Mouse (Mus musculus) ES-E14 (cell line): ENCODE measurements around the gene Ckmt2. TPM values are rescaled to one million over a fixed set of nuclear protein-coding genes. Genes with fewer than 3 reads are reported as not detected.

Experiments
- DNase-seq: peaks from one replicate; pipeline ENCODE4 v3.0.0-alpha.2; 2013; ENCODE audit warnings: low read depth, low spot score
- H3K27ac ChIP-seq: 2 replicates; pipeline ENCODE4 v1.5.1; 2012; ENCODE audit warnings: low read depth, mild to moderate bottlenecking, low read length, moderate library complexity, mixed read lengths; ENCODE audit not compliant: poor library complexity, insufficient read depth, severe bottlenecking
- H3K36me3 ChIP-seq: 2 replicates; pipeline ENCODE4 v1.6.1; 2012; ENCODE audit warnings: mild to moderate bottlenecking, low read length, moderate library complexity, mixed read lengths; ENCODE audit not compliant: control insufficient read depth, poor library complexity, insufficient read depth, severe bottlenecking
- H3K4me1 ChIP-seq, 2 experiments: fragments of 150-350 bp in 1 of 2; sonication (generic) in 1 of 2; 2 replicates each; pipeline ENCODE4 v1.6.1; 2012; ENCODE audit warnings: low read length in 2 of 2, mild to moderate bottlenecking in 1 of 2, mixed read lengths in 1 of 2; ENCODE audit not compliant: control insufficient read depth in 2 of 2, insufficient read depth in 2 of 2, poor library complexity in 1 of 2
- H3K4me3 ChIP-seq, 2 experiments: fragments of 150-350 bp in 1 of 2; sonication (generic) in 1 of 2; 2 replicates each; pipeline ENCODE4 v1.5.1; 2012; ENCODE audit warnings: low read length in 2 of 2, low read depth in 1 of 2, mild to moderate bottlenecking in 1 of 2, mixed read lengths in 1 of 2; ENCODE audit not compliant: insufficient read depth in 1 of 2, poor library complexity in 1 of 2, severe bottlenecking in 1 of 2
- H3K9ac ChIP-seq: 2 replicates; pipeline ENCODE4 v1.6.1; 2012; ENCODE audit warnings: low read depth, mild to moderate bottlenecking, low read length, mixed read lengths; ENCODE audit not compliant: poor library complexity, insufficient read depth, severe bottlenecking
- H3K9me3 ChIP-seq: fragments of 150-350 bp; sonication (generic); 2 replicates; pipeline ENCODE4 v1.6.1; 2012; ENCODE audit warnings: low read depth, mild to moderate bottlenecking, low read length; ENCODE audit not compliant: control insufficient read depth, insufficient read depth
- CHD2 ChIP-seq: IDR thresholded peaks from 2 replicates; pipeline ENCODE4 v1.6.1; 2014; ENCODE audit warnings: mild to moderate bottlenecking, low read depth, low read length, inconsistent platforms
- HCFC1 ChIP-seq: IDR thresholded peaks from 2 replicates; pipeline ENCODE4 v1.6.1; 2012; ENCODE audit warnings: low read length, inconsistent platforms, borderline replicate concordance; ENCODE audit not compliant: insufficient read depth
- MAFK ChIP-seq: IDR thresholded peaks from 2 replicates; pipeline ENCODE4 v1.6.1; 2014; ENCODE audit warnings: mild to moderate bottlenecking, low read depth, low read length, inconsistent platforms; ENCODE audit not compliant: insufficient read depth
- ZC3H11A ChIP-seq: IDR thresholded peaks from 2 replicates; pipeline ENCODE4 v1.6.1; 2012; ENCODE audit warnings: low read depth, mild to moderate bottlenecking, inconsistent platforms, low read length, borderline replicate concordance
- ZNF384 ChIP-seq: IDR thresholded peaks from 2 replicates; pipeline ENCODE4 v1.6.1; 2012; ENCODE audit warnings: low read depth, low read length, inconsistent platforms
- in situ Hi-C, 2 experiments: fragments of 600-800 bp; cut with MboI; formaldehyde crosslinking; loops; one replicate each; pipeline ENCODE4 v1.15.1; 2025; ENCODE audit warnings: low sequenced_read_pairs in 2 of 2, inconsistent platforms in 1 of 2; ENCODE audit not compliant: unreplicated experiment in 2 of 2
- total RNA-seq: library from RNA; depleted of rRNA; stranded (reverse); fragments of 300-350 nt; gene quantifications from 2 replicates; pipeline ENCODE4 v1.2.3, GENCODE M21; 2012

The Ckmt2 gene
- total RNA-seq, 1 experiment, result not detected

DNA sequence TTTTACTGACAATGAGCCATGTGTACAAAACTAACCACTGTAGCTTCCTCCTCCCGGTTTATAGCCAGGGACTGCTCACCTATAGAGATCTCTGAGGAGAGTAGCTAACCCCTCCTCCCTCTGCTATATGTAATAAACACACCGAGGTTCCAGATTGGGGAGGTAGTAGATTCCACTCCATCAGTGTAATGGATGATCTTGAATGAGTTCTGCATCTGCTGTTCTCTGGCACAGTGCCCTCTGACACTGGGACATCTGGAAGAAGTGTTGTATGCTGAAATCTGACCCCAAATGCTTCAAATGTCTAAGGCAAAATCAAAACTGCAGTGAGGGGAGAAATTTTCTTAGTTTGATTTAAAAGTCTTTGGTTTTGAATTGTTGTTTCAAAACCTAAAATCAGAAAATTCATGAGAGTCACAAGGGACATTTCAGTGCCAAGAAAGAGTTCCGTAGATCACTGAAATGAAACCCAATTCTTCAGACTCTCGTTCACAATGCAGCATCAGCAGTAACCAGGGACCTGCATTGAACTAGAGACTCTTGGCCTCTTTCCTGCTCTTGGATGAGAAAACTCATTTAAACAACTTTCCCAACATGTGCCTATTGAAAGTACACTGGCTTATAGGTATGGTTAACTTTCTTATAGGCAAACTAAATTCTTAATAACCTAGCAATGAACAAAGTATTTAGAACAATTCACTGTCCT, 51.7 kb downstream of the Ckmt2 start:
- TF ChIP-seq MAFK (no peak), HCFC1 (no peak), CHD2 (no peak), ZNF384 (no peak), ZC3H11A (no peak)
- no peak for DNase-seq

DNA sequence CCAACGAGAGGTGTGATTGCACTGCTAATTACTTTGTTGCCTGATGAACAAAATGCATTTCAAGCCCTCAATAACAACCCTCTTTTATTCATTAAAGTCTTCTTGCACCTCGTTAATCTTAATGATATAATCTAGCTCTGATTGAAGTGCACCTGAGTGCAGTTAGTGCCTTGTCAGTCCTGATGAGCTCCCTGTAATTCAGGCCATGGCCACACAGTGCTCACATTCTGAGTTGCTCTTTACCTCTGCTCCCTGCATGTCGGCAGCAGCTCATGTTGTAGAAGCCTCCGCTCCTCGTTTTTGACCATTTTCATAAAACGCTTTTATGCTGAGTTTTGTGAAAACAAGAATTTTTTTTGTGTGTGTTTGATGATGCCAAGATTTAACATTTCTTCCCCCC, 53.0 kb downstream of the Ckmt2 start:
- H3K36me3 ChIP-seq, result no peaks in the 10 kb centered on the region
- no peak overlapping the region for H3K9ac ChIP-seq
- H3K4me3 ChIP-seq, result no peak overlapping the region
- no peaks in the 10 kb centered on the region for H3K4me1 ChIP-seq
- no peak for TF ChIP-seq ZC3H11A
- no peak for TF ChIP-seq MAFK
- no peak for TF ChIP-seq CHD2
- no peak for TF ChIP-seq HCFC1
- TF ChIP-seq ZNF384, result no peak
- DNase-seq, result no peak
- H3K9me3 ChIP-seq, result no peaks in the 10 kb centered on the region
- in situ Hi-C loops, result no loop called here
- H3K27ac ChIP-seq, result no peak overlapping the region

More for the DNA sequence above, 51.7 kb downstream of the Ckmt2 start:
- Histone ChIP-seq H3K27ac (no peak overlapping the region), H3K36me3 (no peaks in the 10 kb centered on the region), H3K4me1 (no peaks in the 10 kb centered on the region), H3K9me3 (no peaks in the 10 kb centered on the region), H3K9ac (no peak overlapping the region), H3K4me3 (no peak overlapping the region)
- in situ Hi-C loops, result no loop called here

DNA sequence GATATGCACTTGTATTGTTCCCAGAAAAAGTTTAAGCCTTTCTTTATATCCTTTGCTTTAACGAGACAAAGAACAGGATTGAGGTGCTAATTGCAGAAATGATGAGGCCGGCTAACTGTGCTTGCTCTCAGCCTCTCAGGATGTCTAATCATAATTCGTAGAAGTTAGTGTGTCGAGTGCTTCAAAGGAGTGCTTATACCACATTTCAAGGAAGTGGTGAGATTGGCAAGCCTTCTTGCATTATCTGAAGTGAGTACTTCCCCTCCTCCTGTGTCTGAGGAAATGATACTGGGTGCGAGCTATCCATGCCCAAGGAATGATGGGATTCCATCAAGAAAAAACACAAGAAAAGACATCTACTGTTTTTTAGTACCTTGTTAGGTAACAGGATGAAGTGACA, 62.0 kb downstream of the Ckmt2 start:
- TF ChIP-seq CHD2, result no peak
- TF ChIP-seq ZC3H11A, result no peak
- no peak for TF ChIP-seq ZNF384
- TF ChIP-seq MAFK, result no peak
- TF ChIP-seq HCFC1, result no peak
- H3K9me3 ChIP-seq, result no peaks in the 10 kb centered on the region

DNA sequence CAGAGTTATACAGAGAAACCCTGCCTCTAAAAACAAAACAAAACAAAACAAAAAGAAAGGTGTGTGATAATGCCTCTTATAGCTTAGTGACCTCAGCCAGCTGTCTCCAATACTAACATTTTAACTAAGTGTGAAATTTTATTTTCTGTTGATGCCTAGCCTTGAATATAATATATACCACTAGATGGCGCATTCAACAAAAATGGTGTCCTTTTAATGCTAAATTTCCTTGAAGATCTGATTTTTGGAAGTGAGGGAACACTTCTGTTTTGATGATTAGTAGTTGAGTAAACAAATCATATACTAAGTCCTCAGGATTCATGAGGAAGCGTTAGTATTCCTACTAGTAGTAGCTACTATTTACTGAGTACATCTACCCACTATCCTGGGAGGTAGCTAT, 67.2 kb downstream of the Ckmt2 start:
- Histone ChIP-seq H3K9me3 (no peaks in the 10 kb centered on the region), H3K9ac (no peak overlapping the region), H3K36me3 (peaks cover 6% of the 10 kb centered on the region), H3K4me1 (peaks cover 0 to 2% of the 10 kb centered on the region in 2 experiments; a peak in 1 of 4 replicates), H3K4me3 (no peak overlapping the region), H3K27ac (no peak overlapping the region)
- DNase-seq, result no peak
- no peak for TF ChIP-seq ZNF384
- TF ChIP-seq MAFK, result no peak
- no peak for TF ChIP-seq ZC3H11A
- no peak for TF ChIP-seq HCFC1
- no peak for TF ChIP-seq CHD2
- in situ Hi-C loops, result no loop called here

More for the DNA sequence above, 62.0 kb downstream of the Ckmt2 start:
- H3K27ac ChIP-seq, result no peak overlapping the region
- H3K4me3 ChIP-seq, result peak overlapping the region in 1 of 2 experiments; percentile 31; a peak in 2 of 4 replicates
- DNase-seq, result peak; percentile 16
- no peak overlapping the region for H3K9ac ChIP-seq
- no peaks in the 10 kb centered on the region for H3K36me3 ChIP-seq
- peaks cover 0 to 2% of the 10 kb centered on the region in 2 experiments; a peak in 2 of 4 replicates for H3K4me1 ChIP-seq
- in situ Hi-C loops, result no loop called here
